Mouse (Mus musculus) layer of hippocampus, postnatal 10 days (tissue): ENCODE results near the gene Ino80. TPM values are rescaled to one million over a fixed set of nuclear protein-coding genes. Genes with fewer than 3 reads are reported as not detected.

Source experiments
- DNase-seq, 2 experiments: peaks; one replicate each; pipeline ENCODE4 v3.0.0; 2021; ENCODE audit warnings: low spot score in 2 of 2
- total RNA-seq, 2 experiments: library from RNA; stranded (reverse); gene quantifications; 2 replicates each; pipeline ENCODE4 v1.2.3; 2021

The Ino80 gene
- total RNA-seq, 2 experiments from 2014 or later = 19.6 to 20.2 TPM

- DNase-seq = no peak
These were observed 152.7 kb downstream of the Ino80 start for GRCm38 (mm10) chr2:119324576-119325318.

DNA sequence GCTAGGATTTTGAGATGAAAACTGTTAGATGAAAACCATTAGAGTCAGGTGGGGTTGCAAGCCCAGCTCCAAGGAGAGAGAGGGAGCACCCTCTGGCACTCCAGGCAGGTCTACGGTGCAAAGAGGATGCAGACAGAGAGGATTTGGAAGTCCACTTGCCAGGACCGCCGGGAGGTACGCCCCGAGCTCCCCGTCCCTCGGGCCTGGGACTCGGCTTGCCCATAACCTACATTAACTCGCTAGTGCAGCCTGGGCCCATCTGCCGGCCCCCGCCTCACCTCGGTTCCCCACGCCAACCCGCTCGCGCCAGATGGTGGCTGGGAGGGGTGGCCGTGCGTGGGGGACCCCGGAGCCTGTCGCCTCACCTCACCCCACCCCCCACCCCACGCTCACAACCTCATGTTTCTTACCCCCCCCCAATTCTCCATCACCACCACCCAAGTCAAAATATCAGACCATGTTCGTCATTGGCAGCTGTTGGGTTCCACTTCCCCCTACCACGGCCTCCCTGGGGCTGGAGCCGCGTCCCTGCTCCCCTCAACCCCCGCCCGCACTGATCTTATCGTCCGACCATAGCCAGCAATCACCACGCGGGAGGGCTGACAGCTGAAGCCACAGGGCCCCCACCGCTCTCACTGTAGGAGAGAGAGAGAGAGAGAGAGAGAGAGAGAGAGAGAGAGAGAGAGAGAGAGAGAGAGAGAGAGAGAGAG, 153.5 kb downstream of the Ino80 start:
- DNase-seq = no peak

Other genes with a start within 250 kb of the Ino80 start
- not detected for gene Ppp1r14d, start 247.8 kb downstream of the Ino80 start, total RNA-seq
- under 1 TPM; 0.27 to 0.59 TPM for gene Spint1, start 240.3 kb downstream of the Ino80 start, total RNA-seq
- 10 to 100 TPM; 12.4 to 15.6 TPM for gene Rhov, start 206.4 kb downstream of the Ino80 start, total RNA-seq
- gene Vps18, start 188.9 kb downstream of the Ino80 start, total RNA-seq = 10 to 100 TPM; 31.7 to 34.3 TPM
- gene Dll4, start 151.9 kb downstream of the Ino80 start, total RNA-seq = 1 to 10 TPM; 7.4 to 7.6 TPM
- 1 to 10 TPM; 7.6 to 7.8 TPM for gene Chac1, start 126.5 kb downstream of the Ino80 start, total RNA-seq
- gene Exd1, start 69.9 kb upstream of the Ino80 start, total RNA-seq = 1 to 10 TPM in 1 of 2 experiments, under 1 TPM in 1; 0.76 to 2.1 TPM
- 100 to 1,000 TPM; 116 to 119 TPM for gene Chp1, start 70.0 kb upstream of the Ino80 start, total RNA-seq
- 1 to 10 TPM; 3.5 to 3.7 TPM for gene Nusap1, start 140.6 kb upstream of the Ino80 start, total RNA-seq
- gene Oip5, start 140.8 kb upstream of the Ino80 start, total RNA-seq = 1 to 10 TPM; 3.6 to 4.8 TPM
- 10 to 100 TPM; 27.0 to 27.8 TPM for gene Ndufaf1, start 185.1 kb upstream of the Ino80 start, total RNA-seq
- gene Rtf1, start 197.4 kb upstream of the Ino80 start, total RNA-seq = 10 to 100 TPM; 58.0 to 63.0 TPM